Mouse (Mus musculus) liver, adult (tissue): ENCODE results near the gene Nme4.

Experiments
- GATA4 ChIP-seq: IDR thresholded peaks from 2 replicates; pipeline ENCODE4 v1.6.1; 2014; ENCODE audit warnings: mild to moderate bottlenecking, low read length; ENCODE audit not compliant: insufficient replicate concordance

Gene Nme4

DNA sequence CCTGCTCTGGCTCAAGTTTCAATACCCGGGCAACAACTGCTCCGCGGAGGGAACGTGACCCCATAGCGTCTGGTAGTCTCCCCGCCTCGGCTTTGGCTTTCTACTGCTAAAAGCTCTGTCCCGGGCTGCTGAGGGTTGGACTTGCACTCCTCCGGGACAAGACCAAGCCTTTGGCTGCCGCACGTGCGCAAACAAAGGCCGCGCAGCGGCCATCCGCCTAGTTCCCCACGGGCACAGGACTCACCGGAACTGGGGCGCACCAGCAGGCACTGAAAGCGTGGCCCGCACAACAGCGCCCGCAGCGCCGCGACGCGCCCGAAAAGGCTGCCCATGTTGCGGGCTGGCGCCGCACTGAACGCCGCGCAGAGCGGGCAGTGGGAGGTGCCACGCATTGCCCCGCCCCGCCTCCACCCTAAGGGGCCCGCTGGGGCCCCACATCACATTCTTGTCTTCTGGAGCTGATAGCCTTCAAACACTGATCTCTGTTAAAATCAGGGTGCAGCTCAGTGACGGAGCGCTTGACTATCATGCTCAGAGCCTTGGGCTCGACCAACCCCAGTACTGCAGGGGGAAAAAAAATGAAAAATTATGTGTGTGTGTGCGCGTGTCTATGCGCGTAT, at the start of gene Nme4:
Nme4 (minus strand) TSS at position 482 of the 620 bp plus-strand sequence.
- no peak for TF ChIP-seq GATA4

DNA sequence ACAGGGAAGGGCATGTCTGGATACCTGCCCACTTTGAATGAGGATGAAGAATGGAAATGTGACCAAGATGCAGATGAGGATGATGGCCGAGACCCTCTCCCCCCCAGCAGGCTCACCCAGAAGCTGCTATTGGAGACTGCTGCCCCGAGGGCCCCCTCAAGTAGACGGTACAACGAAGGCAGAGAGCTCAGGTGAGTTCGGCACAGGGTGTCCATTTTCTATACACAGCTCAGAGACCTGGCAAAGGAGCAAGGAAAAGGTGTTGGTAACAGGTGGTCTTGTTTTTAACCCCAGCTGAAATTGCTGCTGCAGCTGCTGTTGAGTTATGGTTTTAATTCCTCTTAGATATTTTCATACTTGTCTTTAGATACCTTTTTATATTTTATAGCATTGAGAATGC, 48.0 kb upstream of the Nme4 start:
- TF ChIP-seq GATA4, result no peak

DNA sequence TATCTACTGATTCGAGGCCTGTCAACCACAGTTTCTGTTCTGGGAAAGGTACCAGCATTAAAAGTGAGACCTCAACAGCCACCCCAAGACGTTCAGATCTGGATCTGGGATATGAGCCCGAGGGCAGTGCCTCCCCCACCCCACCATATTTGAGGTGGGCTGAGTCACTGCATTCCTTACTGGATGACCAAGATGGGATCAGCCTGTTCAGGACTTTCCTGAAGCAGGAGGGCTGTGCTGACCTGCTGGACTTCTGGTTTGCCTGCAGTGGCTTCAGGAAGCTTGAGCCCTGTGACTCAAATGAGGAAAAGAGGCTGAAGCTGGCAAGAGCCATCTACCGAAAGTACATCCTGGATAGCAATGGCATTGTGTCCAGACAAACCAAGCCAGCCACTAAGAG, 47.4 kb upstream of the Nme4 start:
- no peak for TF ChIP-seq GATA4

DNA sequence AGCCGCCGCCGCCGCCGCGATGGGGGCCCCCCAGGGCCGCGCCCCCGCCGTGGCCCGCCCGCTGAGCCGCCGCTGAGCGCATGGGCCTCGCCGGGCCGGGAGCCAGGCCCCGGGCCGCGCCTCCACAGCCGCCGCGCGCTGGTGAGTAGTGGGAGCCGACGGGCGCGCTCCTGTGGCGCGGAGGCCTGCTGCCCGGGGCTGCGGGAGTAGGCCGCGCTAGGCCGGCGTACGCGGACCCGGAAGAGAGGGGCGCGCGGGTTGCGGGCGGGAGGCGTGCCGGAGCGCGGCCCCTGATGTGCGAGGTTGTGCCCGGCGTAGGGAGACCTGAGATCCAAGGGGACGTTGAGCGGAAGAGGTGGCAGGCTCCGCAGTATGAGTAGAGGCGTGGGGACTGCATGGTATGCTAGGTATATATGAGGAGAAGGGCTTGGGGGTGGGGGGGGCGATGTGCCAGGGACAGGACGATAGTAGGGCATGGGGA, 43.5 kb upstream of the Nme4 start:
- no peak for TF ChIP-seq GATA4

DNA sequence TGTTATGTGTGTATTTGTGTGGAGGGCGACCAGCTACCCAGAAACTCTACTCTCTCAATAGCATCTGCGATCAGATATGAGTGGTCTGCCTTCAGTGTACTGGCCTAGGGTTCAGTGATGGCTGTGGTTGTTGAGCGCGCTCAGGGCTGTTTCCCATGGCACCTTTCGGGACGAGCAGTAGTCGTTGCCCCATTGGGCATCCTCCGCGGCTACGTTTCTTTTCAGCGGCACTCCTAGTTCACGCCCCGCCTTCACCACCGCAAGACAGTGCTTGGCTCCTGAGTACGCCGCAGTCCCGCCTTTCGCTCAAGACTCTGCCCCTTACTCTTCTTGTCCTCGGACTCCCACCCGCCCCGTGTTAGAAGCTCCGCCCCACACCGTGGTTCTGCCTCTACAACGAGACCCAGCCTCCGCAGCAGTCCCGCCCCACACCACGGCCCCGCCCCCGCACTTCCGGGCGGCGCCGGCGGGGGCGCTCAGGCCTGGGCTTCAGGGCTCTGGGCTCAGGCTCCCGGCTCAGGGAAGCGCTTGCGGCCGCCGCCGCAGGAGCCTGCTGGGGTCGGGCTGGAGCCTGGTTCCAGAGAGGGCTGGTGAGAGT, 42.9 kb upstream of the Nme4 start, which contains the start of gene Axin1:
Axin1 (plus strand) TSS at position 450 of the 598 bp plus-strand sequence.
- TF ChIP-seq GATA4, result no peak

DNA sequence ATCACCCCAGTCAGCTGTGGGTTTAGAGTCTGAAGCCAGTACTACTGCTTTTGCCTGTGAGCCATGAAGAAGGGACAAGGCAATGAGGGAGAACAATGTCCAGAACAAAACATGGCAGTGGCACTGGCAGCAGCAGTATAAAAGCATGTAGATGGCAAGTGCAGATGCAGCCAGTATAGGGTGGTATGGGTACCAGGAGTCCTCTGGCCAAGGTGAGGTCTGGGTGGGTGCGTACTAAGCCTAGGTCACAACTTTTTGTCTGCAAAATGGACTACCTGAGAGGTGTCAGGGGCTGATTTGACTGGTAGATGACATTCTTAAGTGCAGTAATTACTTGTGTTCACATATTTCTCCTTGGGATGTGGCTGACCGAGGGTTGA, 42.3 kb upstream of the Nme4 start:
- no peak for TF ChIP-seq GATA4

DNA sequence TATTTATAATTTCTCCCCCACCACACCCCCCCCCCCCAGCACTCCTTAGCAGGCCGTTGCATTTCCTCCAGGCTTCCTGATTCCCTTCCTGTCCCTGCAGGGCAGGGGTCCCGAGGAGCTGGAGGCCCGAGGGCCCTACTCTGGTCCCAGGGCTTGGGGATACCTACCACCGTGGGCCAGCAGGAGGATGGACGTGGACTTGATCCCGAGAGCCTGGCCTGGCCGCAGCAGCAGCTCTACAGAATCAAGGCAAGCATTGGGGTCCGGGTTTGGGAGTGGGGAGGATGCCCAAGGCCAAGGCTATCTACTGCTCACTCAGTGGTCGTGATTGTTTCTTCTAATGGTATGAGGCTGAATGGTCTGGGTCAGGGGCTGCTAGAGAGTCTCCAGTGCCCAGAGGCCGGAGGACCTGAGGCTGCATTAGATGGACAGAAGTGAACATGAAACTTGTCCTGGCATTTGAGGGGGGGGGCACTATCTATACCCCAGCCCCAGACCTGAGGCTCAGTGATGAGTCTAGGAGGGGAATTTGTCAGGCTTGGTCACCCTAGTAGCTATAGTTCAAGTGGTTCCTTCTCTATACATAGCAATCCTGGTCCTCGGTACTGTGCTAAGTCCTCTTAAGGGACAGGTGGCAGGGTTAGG, 41.8 kb upstream of the Nme4 start:
- no peak for TF ChIP-seq GATA4

DNA sequence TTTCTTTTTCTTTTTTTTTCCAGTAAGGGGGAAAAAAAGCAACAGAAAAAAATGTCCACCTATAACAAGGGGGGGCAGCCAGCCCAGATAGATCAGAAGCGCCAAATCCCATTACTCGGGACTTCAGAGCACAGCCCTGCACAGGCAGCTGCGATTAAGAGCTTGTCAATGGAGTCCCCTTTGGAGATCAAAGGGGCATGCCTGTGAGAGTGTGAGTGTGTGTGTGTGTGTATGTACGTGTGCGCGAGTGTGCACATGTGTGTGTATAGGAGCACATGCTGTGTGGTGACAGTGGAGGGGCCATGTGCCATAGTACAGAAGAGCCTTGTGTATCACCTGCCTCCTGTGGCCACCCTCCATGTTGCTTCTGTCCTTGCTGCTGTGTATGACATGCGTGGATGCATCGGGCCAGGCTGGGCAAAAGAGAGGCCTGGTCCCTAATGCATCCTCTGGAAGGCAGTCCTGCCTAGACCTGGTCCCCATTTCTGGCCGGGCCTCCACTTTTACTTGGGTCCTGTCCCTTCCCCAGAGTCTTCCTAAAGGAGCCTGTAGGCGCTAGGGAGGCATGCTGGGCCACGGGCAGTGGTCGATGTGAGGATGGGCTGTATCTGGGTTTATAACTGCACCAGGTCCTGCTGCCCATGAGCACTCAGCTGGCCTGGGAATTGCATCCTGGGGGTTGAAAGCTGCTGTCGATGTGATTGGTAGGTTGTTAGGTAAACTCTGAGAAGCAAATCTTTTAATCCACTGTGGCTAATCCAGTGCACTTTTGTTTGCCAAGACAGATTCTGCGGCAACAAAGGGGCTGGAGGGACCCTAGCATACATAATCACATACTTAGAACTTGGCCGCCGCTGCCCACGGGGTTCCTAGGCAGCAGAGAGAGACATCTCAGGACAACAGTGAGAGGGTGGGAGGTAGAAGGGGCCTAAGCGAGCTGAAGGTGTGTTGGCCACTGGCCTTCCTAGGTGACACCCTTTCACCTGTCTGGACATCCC, 36.8 kb upstream of the Nme4 start:
- no peak for TF ChIP-seq GATA4

DNA sequence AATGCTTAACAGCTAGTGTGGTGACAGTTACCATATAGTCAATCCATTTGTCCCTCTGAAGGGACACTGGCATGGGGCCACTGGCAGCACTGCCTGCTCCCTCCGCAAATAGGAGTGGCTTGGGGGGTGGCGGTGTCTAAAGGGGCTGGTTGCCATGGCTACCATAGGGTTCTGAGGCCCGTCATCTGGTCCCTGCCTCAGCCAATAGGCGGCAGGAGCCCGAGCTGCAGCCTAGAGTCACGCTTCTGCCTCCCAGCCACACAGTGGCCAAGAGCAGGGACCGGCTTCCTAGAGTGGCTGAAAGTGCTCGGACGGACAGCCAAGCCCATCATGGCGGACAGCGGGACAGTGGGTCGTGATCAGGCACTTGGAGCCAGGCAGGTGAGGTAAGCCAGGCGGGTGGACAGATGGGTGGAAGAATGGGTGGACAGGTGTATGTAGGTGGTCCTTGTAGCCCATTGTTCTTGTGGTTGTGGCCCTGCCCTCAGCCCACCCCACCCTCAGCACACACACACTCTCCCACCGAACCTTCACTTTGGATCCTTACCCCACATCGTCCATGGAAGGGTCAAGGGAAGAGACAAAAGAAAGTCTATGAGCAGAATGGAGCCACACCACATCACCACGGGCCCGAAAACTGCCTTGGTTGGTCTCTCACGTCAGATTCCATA, 35.8 kb upstream of the Nme4 start:
- TF ChIP-seq GATA4, result no peak

DNA sequence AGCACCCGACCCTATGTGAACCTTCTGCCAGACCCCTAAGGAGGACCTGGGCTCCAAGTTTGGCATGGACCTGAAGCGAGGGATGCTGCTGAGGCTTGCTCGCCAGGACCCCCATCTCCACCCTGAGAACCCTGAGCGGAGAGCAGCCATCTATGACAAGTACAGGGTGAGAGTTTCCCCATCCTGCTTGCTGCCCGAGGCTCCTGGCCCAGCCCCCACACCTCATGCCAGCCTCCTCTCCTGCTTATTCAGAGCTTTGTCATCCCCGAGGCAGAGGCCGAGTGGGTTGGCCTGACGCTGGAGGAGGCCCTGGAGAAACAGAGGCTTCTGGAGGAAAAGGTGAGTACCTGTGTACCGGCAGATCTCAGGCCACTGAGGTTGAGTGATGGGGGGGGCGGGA, 29.8 kb upstream of the Nme4 start:
- no peak for TF ChIP-seq GATA4

DNA sequence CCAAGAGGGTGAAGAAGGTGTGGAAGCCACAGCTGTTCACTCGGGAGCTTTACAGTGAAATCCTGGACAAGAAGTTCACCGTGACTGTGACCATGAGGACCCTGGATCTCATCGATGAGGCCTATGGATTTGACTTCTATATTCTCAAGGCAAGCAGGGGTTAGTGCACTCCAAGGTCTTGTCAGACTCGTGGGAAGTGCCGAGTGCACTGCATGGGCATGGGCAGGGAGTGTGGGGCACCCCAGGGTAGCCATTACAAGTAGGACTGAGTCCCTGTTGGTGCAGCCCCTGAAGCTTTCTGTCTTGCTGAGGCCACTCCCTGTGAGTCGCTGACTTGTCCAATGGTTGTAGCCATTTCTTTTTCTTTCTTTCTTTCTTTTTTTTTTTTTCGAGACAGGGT, 29.2 kb upstream of the Nme4 start:
- TF ChIP-seq GATA4, result no peak

DNA sequence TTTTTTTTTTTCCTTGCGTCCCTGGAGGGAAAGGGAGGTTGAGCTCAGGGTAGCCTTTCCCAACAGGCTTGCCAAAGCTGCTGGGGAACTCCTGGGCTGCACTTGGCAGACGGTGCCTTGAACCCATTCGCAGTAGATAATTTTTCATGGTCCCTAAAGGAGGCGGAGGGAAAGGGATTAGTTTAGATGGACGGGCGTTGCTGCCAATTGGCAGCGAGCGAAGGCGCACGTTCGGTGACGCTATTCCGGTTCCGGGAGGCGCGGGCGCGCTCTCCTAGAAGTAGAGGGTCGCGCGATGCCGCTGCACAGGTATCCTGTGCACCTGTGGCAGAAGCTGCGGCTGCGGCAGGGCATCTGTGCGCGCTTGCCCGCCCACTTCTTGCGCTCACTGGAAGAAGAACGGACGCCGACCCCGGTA, 27.9 kb upstream of the Nme4 start, which contains the start of gene Mrpl28:
Mrpl28 (plus strand) TSS at position 234 of the 418 bp plus-strand sequence.
- TF ChIP-seq GATA4, result peak; percentile 48; the same call in 1 of the 2 replicates

DNA sequence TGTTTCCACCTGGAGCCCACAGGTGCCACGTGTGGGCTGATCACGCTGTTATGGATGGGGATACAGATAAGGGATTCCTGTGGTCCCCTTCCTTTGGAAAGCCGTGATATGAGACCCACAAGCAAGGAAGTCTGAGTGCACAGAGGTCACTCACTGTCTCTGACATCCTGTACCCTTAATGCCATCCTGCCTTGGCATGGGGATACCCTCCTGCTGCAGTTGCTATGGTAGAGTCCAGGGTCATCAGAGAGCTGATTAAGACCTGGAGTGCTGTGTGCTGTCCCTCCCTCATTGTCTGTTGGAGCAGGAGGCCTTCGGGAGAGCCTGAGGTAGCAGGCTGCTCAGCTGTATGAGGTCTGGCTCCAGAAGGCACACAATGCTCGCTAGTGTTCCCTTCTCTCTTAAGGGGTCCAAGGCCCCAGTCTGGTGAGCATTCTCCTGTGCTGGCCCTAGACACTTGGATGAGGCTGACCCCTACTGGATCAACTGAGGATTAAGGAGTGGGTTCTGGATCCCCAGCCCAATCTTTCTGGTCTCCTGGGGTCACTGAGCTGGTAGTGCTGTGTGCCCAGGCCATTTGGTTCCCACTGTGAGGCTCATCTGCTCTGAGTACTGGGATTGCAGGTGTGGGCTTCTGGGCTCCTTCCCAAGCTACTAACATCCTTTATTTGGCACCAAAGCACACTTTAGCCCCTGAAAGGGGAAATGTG, 27.2 kb upstream of the Nme4 start:
- no peak for TF ChIP-seq GATA4

DNA sequence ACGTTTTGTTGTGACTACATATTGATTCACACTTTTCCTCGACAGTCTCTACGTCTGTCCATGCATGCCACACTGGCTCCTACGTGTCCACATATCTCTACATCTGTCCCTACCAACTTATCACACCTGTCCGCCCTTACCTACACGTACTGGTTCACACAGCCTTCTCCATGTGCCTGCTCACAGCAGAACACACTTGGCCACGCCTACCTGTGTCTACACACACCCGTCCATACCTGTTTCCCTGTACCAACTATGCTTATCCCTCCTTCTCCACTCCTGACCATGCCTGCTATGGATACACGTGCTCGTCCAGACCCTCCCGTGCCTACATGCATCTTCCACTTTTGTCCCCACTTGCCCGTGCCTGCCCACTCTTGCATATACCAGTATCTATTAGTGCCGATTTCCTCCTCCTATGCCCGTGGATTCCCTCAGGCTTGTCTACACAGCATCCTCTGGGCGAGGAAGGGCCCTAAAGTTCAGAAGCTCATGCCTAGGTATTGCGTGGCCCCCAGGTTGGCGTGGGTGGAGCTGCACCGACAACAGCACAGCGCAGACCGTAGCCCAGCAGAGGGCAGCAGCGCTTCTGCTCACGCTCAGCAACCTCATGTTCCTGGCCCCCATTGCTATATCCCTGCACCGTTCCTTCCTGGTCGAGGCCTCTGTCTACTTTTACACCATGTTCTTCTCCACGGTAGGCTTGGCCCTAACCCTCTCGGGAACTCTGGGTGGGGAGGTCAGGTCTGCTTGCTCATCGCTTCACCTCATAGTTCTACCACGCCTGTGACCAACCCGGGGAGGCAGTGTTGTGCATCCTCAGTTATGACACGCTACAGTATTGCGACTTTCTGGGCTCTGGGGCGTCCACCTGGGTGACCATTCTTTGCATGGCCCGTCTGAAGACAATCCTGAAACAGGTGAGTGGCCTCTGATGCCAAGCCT, 24.6 kb upstream of the Nme4 start:
- TF ChIP-seq GATA4, result no peak
